Mouse (Mus musculus) bone marrow, adult 2 months (tissue): ENCODE results near the gene Zbtb41.

ENCODE experiments used
- CTCF ChIP-seq: fragments of 200-500 bp; IDR thresholded peaks from 2 replicates; pipeline ENCODE4 v1.5.1; 2011; ENCODE audit warnings: low read length, control low read depth; ENCODE audit not compliant: control insufficient read depth, insufficient read depth
- POLR2A ChIP-seq: fragments of 200-500 bp; IDR thresholded peaks from 2 replicates; pipeline ENCODE4 v1.6.1; 2011; ENCODE audit warnings: low read depth, mild to moderate bottlenecking, control low read depth, low read length, borderline replicate concordance; ENCODE audit not compliant: control insufficient read depth

DNA sequence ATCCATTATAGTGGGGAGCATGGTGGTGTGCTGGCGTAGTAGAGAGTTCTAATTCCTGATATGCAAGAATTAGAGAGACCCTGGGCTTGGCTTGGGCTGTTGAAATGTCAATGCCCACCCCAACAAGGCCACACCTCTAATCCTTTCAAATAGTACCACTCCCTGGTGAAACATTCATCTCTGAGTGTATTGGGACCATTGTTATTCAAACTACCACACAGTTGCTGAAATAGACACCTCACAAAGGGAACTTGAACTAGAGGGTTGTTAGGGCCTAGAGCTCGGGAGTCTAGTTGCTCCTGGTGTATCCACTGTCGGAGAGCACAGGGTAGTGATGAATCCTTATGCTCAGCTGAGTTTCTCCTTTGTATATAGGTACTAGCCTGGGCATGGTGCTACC is 72.5 kb downstream of the Zbtb41 start:
- TF ChIP-seq CTCF (no peak), POLR2A (no peak)
